Mouse (Mus musculus): ENCODE measurements around the gene Hdac6.
"Not testable (repeated sequence)": the region's sequence is repeated elsewhere in the genome, so short reads cannot be mapped to it uniquely, and the experiment has no call there.

The Hdac6 gene

DNA sequence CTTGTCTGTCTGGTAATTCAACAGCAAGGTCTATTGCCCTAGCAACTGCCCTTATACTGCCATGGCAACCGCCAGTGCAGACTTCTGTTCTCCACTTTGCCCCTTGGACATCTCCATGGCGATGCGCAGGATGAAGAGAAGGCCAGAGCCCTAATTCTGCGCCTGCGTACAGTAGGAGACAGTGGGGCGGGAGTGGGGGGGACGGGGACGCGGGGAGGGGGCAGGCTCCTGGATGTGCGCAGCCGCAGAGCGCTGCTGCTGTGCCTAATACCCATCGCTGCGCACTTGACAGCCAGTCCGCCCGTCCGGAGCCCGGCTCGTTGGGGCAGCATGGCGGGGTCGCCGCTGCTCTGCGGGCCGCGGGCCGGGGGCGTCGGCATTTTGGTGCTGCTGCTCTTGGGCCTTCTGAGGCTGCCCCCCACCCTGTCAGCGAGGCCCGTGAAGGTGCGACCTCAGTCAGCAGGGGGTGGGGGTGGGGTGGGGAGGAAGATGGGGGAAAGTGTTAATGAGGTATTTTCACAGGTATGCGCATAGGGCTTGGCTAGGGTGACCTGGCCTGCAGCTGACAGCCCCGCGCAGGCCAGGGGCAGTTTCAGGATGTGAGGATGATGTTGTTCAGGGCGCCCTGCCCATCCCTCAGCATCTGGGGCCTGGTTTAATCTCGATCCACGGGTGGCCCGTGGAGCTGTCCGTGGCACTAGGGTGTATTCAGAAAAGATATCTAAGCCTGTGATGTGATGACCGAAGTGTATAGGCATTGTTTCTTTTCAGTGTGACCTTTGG lies 27.9 kb downstream of the Hdac6 start, which contains the start of gene Pcsk1n:
Gene Pcsk1n, plus strand, starts transcription at position 222 of the 783 bp plus-strand sequence.
- DNase-seq (ENCODE audit: low read depth, low spot score), result no peak

- not testable (repeated sequence) for DNase-seq (ENCODE audit: low read depth, low spot score)
Observed at GRCm38 (mm10) chrX:7917960-7918359, 29.7 kb downstream of the Hdac6 start.

GRCm38 (mm10) chrX:7915669-7916068 lies 32.0 kb downstream of the Hdac6 start:
- peak; percentile 8 for DNase-seq (ENCODE audit: low read depth, low spot score)

- DNase-seq (ENCODE audit: low read depth, low spot score), result no peak
Observed at GRCm38 (mm10) chrX:7910473-7910872, 37.2 kb downstream of the Hdac6 start.

- not testable (repeated sequence) for DNase-seq (ENCODE audit: low read depth, low spot score)
Observed at GRCm38 (mm10) chrX:7909242-7909641, 38.4 kb downstream of the Hdac6 start, which contains the start of gene Gm10490. TSS of gene Gm10490 (plus strand) at chrX:7909542.

GRCm38 (mm10) chrX:7907735-7908134 lies 40.0 kb downstream of the Hdac6 start, which contains the start of gene Gm10491:
TSS of gene Gm10491 (minus strand) at chrX:7907835.
- DNase-seq (ENCODE audit: low read depth, low spot score), result no peak

GRCm38 (mm10) chrX:7904441-7904840 lies 43.2 kb downstream of the Hdac6 start:
- DNase-seq (ENCODE audit: low read depth, low spot score), result no peak

DNA sequence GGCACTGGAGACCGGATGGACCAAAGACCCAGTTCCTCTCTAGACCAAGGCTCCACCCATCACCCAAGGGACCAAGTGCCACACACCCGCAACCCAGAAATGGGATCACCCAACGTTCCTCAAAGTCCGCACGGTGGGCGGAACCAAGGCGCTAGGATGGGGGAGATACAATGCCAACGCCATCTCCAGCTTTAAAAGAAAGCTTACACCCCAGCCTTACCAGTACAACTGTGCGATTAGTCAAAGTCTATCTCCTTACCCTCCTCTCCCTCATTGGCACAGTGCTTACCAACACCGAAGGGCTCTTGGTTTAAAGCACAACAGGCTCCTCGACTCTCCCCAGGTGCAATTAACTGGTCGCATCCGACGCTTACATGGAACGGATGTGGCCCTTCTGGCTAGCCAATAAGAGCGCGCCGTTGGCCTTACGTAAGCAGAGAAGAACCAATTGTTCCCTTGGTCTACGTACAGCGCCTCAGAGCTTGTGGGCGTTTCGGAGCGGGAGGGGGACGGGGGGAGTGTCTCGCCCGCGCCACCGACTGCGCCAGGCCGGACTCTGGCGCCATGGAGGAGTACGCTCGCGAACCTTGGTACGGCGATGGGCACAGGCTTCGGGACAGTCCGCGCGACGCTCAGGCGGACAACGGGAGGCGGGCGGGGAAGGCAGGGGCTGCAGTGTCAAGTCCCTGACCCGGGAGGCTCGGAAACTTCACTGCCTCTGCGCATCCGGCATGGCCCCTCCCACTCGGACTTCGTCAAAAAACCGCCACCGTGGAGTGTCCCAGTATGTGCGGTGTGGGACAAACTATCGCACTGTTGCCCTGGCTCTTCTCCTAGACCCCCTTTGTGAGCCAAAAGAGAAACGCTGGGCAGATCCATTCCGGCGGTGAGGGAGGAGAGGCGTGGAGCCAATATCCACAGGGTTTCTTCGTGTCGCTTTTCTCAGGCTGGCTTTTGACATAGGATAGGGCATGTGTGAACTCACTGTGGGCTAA lies 48.5 kb downstream of the Hdac6 start, which contains the start of the genes Pqbp1 and Timm17b:
Gene Pqbp1, minus strand, starts transcription at position 390 of the 995 bp plus-strand sequence.
Gene Timm17b, plus strand, starts transcription at position 478 of the 995 bp plus-strand sequence.
- DNase-seq (ENCODE audit: low read depth, low spot score), result peak; percentile 94

DNA sequence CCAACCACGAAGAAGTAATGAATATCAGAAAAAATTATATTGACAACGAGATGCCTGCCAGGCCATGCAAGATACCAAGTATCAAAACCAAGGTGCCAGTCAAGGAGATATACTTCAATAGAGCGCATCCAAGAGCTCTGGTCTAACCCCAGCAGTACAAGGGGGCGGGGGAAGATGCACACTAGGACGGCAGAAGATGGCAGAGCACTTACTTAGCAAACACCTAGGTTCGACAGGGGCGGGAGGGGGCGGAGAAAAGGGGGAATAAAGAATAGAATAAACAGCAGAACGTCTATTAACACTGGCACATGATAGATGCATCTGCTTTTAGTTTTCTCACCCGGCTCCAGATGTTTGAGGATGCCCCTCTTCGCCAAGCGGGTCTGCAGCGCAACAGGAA lies 49.5 kb downstream of the Hdac6 start:
- DNase-seq (ENCODE audit: low read depth, low spot score), result no peak

DNA sequence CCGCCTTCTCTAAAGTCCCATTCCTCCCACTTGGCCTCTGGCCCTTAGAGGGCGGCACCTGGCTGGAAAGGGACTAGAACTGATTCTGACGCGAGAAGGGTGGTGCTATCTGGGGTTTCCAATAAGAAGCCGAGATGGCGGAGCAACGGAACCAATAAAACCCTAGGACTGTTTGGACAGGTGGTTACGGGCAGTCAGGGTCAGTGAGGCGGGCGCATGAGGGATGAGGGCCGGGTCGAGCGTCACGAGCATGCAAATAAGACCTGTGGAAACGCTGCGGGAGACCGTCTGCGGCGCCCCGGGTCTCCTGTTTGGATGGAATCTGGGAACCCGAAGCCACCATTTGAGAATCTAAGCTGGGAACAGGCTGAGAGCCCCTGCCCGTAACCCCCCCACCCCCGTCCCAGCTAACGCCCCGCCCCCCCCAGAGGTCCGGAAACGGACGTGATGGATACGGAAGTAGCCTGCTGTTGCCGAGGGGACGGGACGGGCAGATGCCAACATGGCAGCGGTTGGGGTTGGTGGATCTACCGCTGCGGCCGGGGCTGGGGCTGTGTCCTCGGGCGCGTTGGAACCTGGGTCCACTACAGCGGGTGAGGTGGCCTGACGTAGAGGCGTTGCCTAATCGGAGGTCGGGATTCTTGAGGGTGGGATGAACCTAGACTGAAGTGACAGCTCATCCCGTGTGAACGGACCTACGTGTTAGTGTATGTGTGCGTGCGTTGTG lies 63.7 kb downstream of the Hdac6 start, which contains the start of gene Slc35a2:
Gene Slc35a2, plus strand, starts transcription at position 188 of the 727 bp plus-strand sequence.
- DNase-seq (ENCODE audit: low read depth, low spot score), result peak; percentile 81
